Mouse (Mus musculus) limb, embryonic 10.5 days (tissue): ENCODE results near the gene Prss27. TPM values are rescaled to one million over a fixed set of nuclear protein-coding genes. Genes with fewer than 3 reads are reported as not detected.
A peak's percentile ranks its signal among the peaks of the same experiment; 100 is the strongest.

Experiments used
- DNase-seq: peaks from one replicate; pipeline ENCODE4 v3.0.0-alpha.2; 2017; ENCODE audit warnings: low spot score
- H3K27ac ChIP-seq: fragments of 300-500 bp; sonication (generic); 2 replicates; pipeline ENCODE4 v1.5.1; 2016; ENCODE audit warnings: mild to moderate bottlenecking
- H3K27me3 ChIP-seq: fragments of 300-500 bp; sonication (generic); 2 replicates; pipeline ENCODE4 v1.6.1; 2016; ENCODE audit warnings: low read depth, mild to moderate bottlenecking; ENCODE audit not compliant: poor library complexity, severe bottlenecking
- H3K36me3 ChIP-seq: fragments of 300-500 bp; sonication (generic); 2 replicates; pipeline ENCODE4 v1.6.1; 2016; ENCODE audit warnings: mild to moderate bottlenecking, moderate library complexity
- H3K4me1 ChIP-seq: fragments of 300-500 bp; sonication (generic); 2 replicates; pipeline ENCODE4 v1.6.1; 2016
- H3K4me3 ChIP-seq: fragments of 300-500 bp; sonication (generic); 2 replicates; pipeline ENCODE4 v1.5.1; 2016; ENCODE audit warnings: mild to moderate bottlenecking, moderate library complexity
- H3K9me3 ChIP-seq: fragments of 300-500 bp; sonication (generic); replicated peaks from 2 replicates; pipeline ENCODE4 v1.6.1; 2016; ENCODE audit warnings: mild to moderate bottlenecking
- WGBS: fragments of 180-500 bp; shearing (Covaris S2); methylation state at CpG from one replicate; pipeline ENCODE4 v1.1.7; 2016; 5-methylcytosine and 5-hydroxymethylcytosine counted together
- polyA plus RNA-seq: library from polyadenylated mRNA; unstranded; fragments of >200 nt; fragmentation: Nextera tagmentation; extraction: Ambion mirVana; gene quantifications from 2 replicates; pipeline ENCODE4 v1.2.1, GENCODE M21; 2016

Prss27 gene
- polyA plus RNA-seq, 1 experiment from 2014 or later = not detected

DNA sequence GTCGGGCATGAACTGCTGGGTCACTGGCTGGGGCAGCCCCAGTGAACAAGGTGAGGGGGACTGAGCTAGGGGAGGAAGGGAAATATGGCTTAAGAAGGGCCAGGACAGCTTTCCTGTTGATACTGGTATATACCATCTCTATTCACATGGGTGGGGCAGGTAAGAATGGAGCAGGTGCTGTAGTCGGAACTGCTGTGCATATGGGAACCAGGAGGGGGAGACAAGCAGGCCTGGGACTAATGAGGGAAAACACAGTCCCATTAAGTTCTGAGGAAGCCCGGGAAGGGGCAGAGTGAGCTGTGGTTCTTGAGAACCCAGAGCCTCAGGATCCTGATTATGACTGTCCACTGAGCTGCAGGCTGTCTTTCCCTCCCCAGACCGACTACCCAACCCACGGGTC is 6.5 kb downstream of the Prss27 start:
- Histone ChIP-seq H3K27me3 (no peaks in the 10 kb centered on the region), H3K4me3 (no peak overlapping the region), H3K36me3 (peaks cover 35% of the 10 kb centered on the region), H3K9me3 (no peaks in the 10 kb centered on the region), H3K4me1 (no peaks in the 10 kb centered on the region), H3K27ac (no peak overlapping the region)
- no peak for DNase-seq
- 61% methylated on average over 5 of the region's 5 CpGs for WGBS

GRCm38 (mm10) chr17:24045608-24046007 is 7.7 kb downstream of the Prss27 start:
- H3K36me3 ChIP-seq = peaks cover 46% of the 10 kb centered on the region
- WGBS = 83% methylated on average over 10 of the region's 10 CpGs
- no peak overlapping the region for H3K27ac ChIP-seq
- H3K27me3 ChIP-seq = no peaks in the 10 kb centered on the region
- no peak for DNase-seq
- no peak overlapping the region for H3K4me3 ChIP-seq
- no peaks in the 10 kb centered on the region for H3K9me3 ChIP-seq
- H3K4me1 ChIP-seq = no peaks in the 10 kb centered on the region

GRCm38 (mm10) chr17:24046026-24046425 is 8.1 kb downstream of the Prss27 start:
- WGBS = 44% methylated on average over 5 of the region's 5 CpGs
- no peak overlapping the region for H3K27ac ChIP-seq
- no peaks in the 10 kb centered on the region for H3K27me3 ChIP-seq
- H3K4me3 ChIP-seq = no peak overlapping the region
- H3K36me3 ChIP-seq = peaks cover 50% of the 10 kb centered on the region
- no peaks in the 10 kb centered on the region for H3K4me1 ChIP-seq
- no peak for DNase-seq
- H3K9me3 ChIP-seq = no peaks in the 10 kb centered on the region

DNA sequence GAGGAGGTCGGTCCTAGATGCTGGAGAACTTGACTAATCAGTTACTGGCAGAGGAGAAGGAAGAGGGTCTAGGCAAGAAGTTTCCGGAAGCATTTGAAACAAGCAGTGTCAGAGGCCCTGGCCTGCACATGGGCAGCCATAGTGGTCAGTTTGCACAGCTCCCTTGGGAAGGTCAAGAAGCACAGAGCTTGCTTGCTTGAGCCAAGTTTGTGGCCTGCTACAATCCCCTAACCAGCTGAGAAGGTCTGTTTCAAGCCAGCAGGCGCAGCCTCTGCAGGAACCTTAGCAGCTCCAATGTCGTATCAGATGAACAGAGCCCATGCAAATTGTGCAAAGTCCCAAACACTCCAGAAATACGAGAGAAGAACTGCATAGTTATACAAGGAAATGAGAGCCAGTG is 10.1 kb downstream of the Prss27 start:
- Histone ChIP-seq H3K27me3 (no peaks in the 10 kb centered on the region), H3K36me3 (peaks cover 68% of the 10 kb centered on the region), H3K4me3 (no peak overlapping the region), H3K4me1 (no peaks in the 10 kb centered on the region), H3K9me3 (no peaks in the 10 kb centered on the region), H3K27ac (no peak overlapping the region)
- WGBS = 94% methylated on average over 5 of the region's 5 CpGs
- no peak for DNase-seq

GRCm38 (mm10) chr17:24049008-24049407 is 11.1 kb downstream of the Prss27 start:
- Histone ChIP-seq H3K9me3 (no peaks in the 10 kb centered on the region), H3K27ac (no peak overlapping the region), H3K4me3 (no peak overlapping the region), H3K27me3 (no peaks in the 10 kb centered on the region), H3K36me3 (peaks cover 78% of the 10 kb centered on the region), H3K4me1 (no peaks in the 10 kb centered on the region)
- no peak for DNase-seq
- WGBS = 97% methylated on average over 8 of the region's 8 CpGs

DNA sequence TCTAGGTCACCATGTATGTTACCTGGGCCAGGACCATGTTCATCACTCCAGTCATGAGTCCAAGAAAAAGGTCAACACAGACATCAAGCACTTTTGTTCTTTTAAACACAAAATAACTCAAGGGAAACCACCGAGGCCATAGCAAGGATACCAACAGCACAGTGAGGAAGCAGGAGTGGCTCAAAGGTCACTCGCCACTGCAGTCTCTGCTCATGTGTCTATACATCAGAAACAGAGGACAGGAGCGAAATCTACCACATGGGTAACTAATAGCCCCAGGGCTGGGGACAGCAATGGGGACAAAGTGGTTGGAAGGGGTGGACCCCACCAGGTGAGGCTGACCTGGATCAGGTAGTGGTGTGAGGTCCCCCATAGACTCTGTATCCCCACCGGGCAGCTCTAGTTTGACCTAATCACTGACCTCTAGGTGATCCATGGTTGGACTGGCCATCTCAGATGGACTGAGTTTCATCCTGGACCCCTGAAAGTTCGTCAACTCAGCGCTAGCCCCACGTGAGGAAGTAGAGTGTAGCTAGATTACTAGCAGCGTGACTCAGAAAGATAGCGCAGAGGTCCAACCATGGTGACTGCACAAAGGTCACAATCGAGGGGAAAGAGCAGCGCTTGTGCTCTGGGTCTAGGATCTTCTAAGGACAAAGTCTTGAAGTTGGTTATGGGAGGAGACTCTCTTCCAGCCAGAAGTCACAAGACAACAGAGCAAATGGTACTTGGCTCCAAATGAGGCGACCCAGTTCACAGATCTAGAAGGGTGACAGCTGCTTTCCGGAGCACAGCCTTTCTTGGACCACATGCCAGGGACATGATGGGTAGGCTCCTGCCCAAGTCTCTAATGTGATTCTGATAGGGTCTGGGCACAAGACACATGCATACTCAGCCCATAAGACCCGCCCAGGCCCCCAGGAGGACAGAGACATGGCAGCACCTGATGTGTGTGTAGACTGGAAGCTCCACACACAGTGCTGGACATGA is 19.0 kb downstream of the Prss27 start:
- H3K4me1 ChIP-seq = no peaks in the 10 kb centered on the region
- no peak overlapping the region for H3K27ac ChIP-seq
- H3K9me3 ChIP-seq = no peaks in the 10 kb centered on the region
- H3K4me3 ChIP-seq = no peak overlapping the region
- DNase-seq = no peak
- no peaks in the 10 kb centered on the region for H3K27me3 ChIP-seq
- H3K36me3 ChIP-seq = peaks cover 95% of the 10 kb centered on the region
- 95% methylated on average over 14 of the region's 14 CpGs for WGBS

DNA sequence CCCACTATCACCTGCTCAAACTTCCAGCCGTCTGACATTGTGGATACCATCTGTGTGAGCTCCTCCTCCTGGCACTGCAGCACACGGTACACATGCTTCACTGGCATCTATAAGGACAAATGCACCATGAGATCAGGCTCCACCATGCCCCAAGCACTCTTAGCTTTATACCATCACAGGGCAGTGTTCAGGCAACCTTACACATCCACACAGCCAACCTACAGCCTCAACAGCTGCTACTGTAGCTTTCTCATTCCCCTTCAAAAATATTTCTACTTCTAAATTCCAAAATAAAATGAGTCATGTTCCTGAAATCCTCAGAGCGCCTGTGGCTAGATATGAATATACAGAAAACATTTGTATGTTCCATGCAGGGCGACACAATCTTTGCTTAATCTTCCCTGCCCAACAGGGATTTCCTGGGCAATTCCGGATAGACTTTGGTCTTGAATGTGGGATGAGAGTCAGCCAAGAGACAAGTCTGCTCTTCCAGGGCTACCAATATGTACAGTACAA is 19.8 kb downstream of the Prss27 start:
- no peak overlapping the region for H3K27ac ChIP-seq
- H3K4me1 ChIP-seq = no peaks in the 10 kb centered on the region
- peaks cover 94% of the 10 kb centered on the region for H3K36me3 ChIP-seq
- no peaks in the 10 kb centered on the region for H3K9me3 ChIP-seq
- H3K4me3 ChIP-seq = no peak overlapping the region
- DNase-seq = no peak
- no peaks in the 10 kb centered on the region for H3K27me3 ChIP-seq
- WGBS = 94% methylated on average over 5 of the region's 5 CpGs

DNA sequence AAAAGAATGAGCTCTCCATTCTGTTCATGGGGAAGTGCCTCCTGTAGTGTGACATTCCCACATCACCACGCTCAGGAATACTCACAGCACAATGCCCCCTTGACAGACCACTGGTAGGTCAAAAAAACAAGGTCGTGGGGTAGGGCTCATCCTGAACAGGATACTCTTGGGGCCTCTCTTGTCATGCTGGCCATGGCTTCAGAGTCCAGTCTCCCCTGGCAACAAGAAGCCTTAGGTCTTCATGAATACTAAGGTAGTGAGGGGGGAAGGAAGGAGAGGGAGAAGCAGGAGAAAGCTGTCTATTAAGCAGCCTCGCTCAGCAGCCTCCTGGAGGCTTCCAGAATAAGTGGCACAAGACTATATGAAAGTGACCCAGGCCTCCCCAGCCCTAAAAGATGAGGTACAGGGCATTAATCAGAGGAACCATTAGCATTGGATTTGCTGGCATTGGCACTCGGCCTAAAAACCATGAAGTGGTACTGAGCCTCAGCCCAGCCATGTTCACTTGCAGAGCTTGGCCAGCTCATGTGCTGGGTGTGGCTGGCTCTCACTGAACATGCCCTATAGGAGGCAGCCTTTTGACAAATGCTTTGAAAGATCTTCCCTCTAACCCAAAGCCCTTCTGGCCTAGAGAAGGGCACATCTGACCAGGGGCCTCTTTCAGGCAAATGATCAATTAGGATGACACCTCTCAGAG is 24.7 kb downstream of the Prss27 start:
- no peak for DNase-seq
- Histone ChIP-seq H3K4me1 (no peaks in the 10 kb centered on the region), H3K9me3 (no peaks in the 10 kb centered on the region), H3K36me3 (peaks cover 89% of the 10 kb centered on the region), H3K4me3 (no peak overlapping the region), H3K27ac (no peak overlapping the region), H3K27me3 (no peaks in the 10 kb centered on the region)
- WGBS = 90% methylated on average over 4 of the region's 4 CpGs

- peaks cover 64% of the 10 kb centered on the region for H3K36me3 ChIP-seq
- H3K27ac ChIP-seq = no peak overlapping the region
- no peaks in the 10 kb centered on the region for H3K9me3 ChIP-seq
- WGBS = 89% methylated on average over 5 of the region's 5 CpGs
- DNase-seq = no peak
- H3K4me1 ChIP-seq = peaks cover 11% of the 10 kb centered on the region
- H3K4me3 ChIP-seq = no peak overlapping the region
- no peaks in the 10 kb centered on the region for H3K27me3 ChIP-seq
These were observed 30.3 kb downstream of the Prss27 start for GRCm38 (mm10) chr17:24068271-24068670.

DNA sequence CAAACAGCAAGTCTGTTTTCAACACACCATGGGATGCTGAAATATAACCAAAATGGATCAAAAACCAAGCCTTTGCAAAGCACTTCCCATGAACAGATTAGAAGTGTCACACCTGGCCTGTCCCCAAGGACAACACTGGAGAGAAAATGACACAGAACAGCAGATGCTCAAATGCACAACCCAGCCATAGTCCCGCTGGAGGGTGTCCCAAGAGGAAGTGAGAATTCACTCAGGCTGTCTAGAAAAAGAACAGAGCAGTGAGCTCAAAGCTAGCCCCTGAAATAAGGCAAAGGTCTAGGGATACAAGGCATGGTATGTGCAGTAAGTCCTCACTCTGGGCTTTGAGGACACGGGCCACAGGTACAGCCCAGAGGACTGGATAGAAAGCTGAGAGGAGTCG is 31.6 kb downstream of the Prss27 start:
- Histone ChIP-seq H3K4me1 (peaks cover 11% of the 10 kb centered on the region), H3K9me3 (no peaks in the 10 kb centered on the region), H3K27me3 (no peaks in the 10 kb centered on the region), H3K36me3 (peaks cover 53% of the 10 kb centered on the region), H3K4me3 (no peak overlapping the region), H3K27ac (no peak overlapping the region)
- DNase-seq = no peak
- 93% methylated on average over 3 of the region's 3 CpGs for WGBS

- peaks cover 11% of the 10 kb centered on the region for H3K4me1 ChIP-seq
- peak within 1 kb of the TSS; percentile 94 for H3K27ac ChIP-seq
- peaks cover 35% of the 10 kb centered on the region for H3K36me3 ChIP-seq
- no peaks in the 10 kb centered on the region for H3K27me3 ChIP-seq
- H3K9me3 ChIP-seq = no peaks in the 10 kb centered on the region
- peak within 1 kb of the TSS; percentile 97 for H3K4me3 ChIP-seq
- WGBS = under 1% methylated on average over 62 of the region's 62 CpGs
- peak; percentile 97 for DNase-seq
These were observed 35.2 kb downstream of the Prss27 start, which contains the start of gene Kctd5 for GRCm38 (mm10) chr17:24072919-24073696. Gene Kctd5 (minus strand): TSS chr17:24073485.

DNA sequence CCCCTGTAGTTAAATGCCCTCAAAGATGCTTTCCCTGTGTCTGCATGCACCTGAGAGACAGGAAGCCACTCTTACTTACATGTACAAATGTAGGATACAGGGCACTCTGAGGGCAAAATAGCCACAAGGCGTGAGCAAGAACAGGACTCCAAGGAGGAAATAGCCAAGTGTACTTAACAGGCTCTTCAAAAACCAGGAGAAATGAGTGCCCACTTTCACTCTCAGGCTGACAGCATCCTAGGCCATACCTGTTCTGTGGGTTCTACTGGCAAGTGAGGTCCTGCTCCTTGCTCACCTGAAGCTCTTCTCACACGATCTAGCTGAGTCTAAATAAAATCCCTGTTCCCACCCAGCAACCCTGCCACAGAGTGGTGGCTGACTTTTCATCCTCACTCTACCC is 39.2 kb downstream of the Prss27 start:
- Histone ChIP-seq H3K4me1 (peaks cover 5% of the 10 kb centered on the region), H3K36me3 (peaks cover 36% of the 10 kb centered on the region), H3K27me3 (no peaks in the 10 kb centered on the region), H3K4me3 (no peak overlapping the region), H3K9me3 (no peaks in the 10 kb centered on the region), H3K27ac (no peak overlapping the region)
- 92% methylated on average over 2 of the region's 2 CpGs for WGBS
- DNase-seq = no peak
